Mouse (Mus musculus) ES-Bruce4 (cell line): ENCODE measurements around the gene Wnt3a.

Experiments
- CTCF ChIP-seq: IDR thresholded peaks from one replicate; pipeline ENCODE4 v1.8.1; 2011; ENCODE audit warnings: low read depth, low read length
- POLR2A ChIP-seq: IDR thresholded peaks from one replicate; pipeline ENCODE4 v1.8.1; 2011; ENCODE audit warnings: low read length; ENCODE audit not compliant: insufficient read depth

- TF ChIP-seq POLR2A: no peak
- TF ChIP-seq CTCF: no peak
Measured at GRCm38 (mm10) chr11:59225167-59225566, 65.4 kb downstream of the Wnt3a start.
